Mouse (Mus musculus) G1E (cell line): Measurements from ENCODE around the gene Gpr68.

Experiments
- CTCF ChIP-seq: IDR thresholded peaks from 2 replicates; pipeline ENCODE4 v1.5.1; 2012; ENCODE audit warnings: low read depth, low read length, inconsistent platforms, mixed read lengths
- GATA1 ChIP-seq: IDR thresholded peaks from 2 replicates; pipeline ENCODE4 v1.6.1; 2012; ENCODE audit warnings: borderline replicate concordance, low read length, inconsistent platforms, mixed read lengths

DNA sequence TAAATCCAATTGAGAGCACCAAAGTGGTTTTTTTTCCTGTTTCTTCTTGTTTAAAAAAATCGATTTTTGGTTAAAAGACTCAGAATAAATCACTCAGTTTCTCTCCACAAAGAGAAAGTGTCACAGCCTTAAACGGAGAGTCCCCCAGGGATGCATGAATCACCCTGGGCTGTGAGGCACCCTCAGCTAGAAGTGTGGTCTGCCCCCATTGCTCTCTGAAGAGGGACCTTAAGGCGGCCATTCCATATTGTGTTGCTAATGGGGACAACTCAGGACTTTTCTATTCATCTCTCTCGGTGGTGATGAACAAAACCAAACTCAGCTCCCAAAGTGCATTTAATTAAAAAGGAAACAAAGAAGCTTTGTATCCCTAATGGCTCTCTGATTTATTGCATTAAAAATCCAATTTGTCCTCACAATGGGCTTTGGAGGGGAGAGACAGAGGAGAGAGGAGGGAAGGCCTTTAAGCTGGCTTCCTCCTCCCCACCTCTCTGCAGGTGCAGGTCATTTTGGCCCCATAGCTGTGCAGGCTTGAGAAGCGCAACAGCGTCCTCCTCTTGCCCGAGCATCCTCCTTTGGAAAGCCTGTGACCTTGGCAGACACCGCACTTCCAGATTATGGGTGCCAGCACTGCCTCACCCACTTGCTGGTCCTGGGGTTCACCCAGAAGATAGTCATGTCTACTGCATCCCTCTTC, 76.2 kb downstream of the Gpr68 start:
- TF ChIP-seq GATA1 (no peak), CTCF (no peak)
